Mouse (Mus musculus) small intestine, adult 2 months (tissue): ENCODE results near the gene Flvcr2.

Experiments
- CTCF ChIP-seq: fragments of 200-500 bp; IDR thresholded peaks from 2 replicates; pipeline ENCODE4 v1.5.1; 2012; ENCODE audit warnings: low read depth, mild to moderate bottlenecking, control low read depth, inconsistent platforms, low read length, moderate library complexity, mixed read lengths; ENCODE audit not compliant: insufficient replicate concordance, insufficient read length; ENCODE audit errors: extremely low read depth
- POLR2A ChIP-seq: fragments of 200-500 bp; IDR thresholded peaks from 2 replicates; pipeline ENCODE4 v1.6.1; 2012; ENCODE audit warnings: low read depth, mild to moderate bottlenecking, control low read depth, inconsistent platforms, low read length, moderate library complexity

GRCm38 (mm10) chr12:85830691-85831090 is 84.4 kb downstream of the Flvcr2 start:
- TF ChIP-seq POLR2A, result no peak
- TF ChIP-seq CTCF, result no peak
